In the genomic region with DNA sequence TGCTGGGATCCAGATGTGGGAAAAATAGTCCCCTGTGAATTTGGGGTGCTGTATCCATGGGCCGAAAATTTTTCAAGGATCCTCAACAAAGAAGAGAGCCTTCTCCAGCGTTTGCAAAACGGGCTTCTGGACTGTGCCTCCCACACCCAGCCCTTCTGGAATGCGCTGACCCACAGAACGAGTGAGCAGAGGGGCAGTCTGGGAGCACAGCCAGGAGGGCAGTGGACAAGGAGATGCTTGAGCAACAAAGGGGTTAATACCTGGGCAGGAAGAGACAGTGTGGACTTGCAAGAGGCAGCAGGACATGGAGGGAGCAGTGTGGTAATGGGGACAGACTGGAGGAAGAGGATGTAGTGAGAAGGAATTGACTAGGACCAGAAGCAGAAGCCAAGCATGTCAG, we compare ENCODE assay signal across 23 mouse cellular contexts. TPM values are rescaled to one million over a fixed set of nuclear protein-coding genes. Genes with fewer than 3 reads are reported as not detected.
DNase-seq lines count a peak whose midpoint lies in the region; ATAC-seq and TF ChIP-seq lines count a peak whose summit lies in the region.
"Had no signal": no experiment of that assay in that cellular context is flagged by ENCODE, and none has a peak within 500 bp of the region (broad histone marks: within the 10 kb centered on the region; RNA-seq: fewer than 3 reads in every experiment).

No protein-coding gene starts in this region.

- no peak overlapping the region for H3K4me2 ChIP-seq in kidney, embryonic 14.5 days (replicated peaks; ENCODE audit: low read depth, low read length)
- H3K4me2 ChIP-seq: embryonic facial prominence, embryonic 13.5 days; embryonic facial prominence, embryonic 15.5 days; forebrain, embryonic 12.5 days had no signal

- ATAC-seq in kidney, embryonic 14.5 days (ENCODE audit: low FRiP score, low TSS enrichment), result no peak
- ATAC-seq: forebrain, embryonic 14.5 days; forebrain, embryonic 16.5 days had no signal

- no peaks in the 10 kb centered on the region for H3K9me3 ChIP-seq in kidney, embryonic 14.5 days (ENCODE audit: control insufficient read depth, low read length)
- H3K9me3 ChIP-seq: embryonic facial prominence, embryonic 13.5 days; embryonic facial prominence, embryonic 15.5 days; forebrain, embryonic 10.5 days; forebrain, embryonic 12.5 days had no signal

- H3K36me3 ChIP-seq in kidney, embryonic 14.5 days (ENCODE audit: control insufficient read depth, insufficient read depth, low read length), result no peaks in the 10 kb centered on the region
- H3K36me3 ChIP-seq in kidney, adult 2 months (ENCODE audit: control insufficient read depth, insufficient read depth, low read length), result no peaks in the 10 kb centered on the region
- H3K36me3 ChIP-seq: embryonic facial prominence, embryonic 13.5 days; embryonic facial prominence, embryonic 15.5 days; forebrain, embryonic 10.5 days; forebrain, embryonic 12.5 days had no signal

- no peaks in the 10 kb centered on the region for H3K4me1 ChIP-seq in kidney, embryonic 14.5 days (ENCODE audit: control insufficient read depth, insufficient read depth, low read length)
- no peaks in the 10 kb centered on the region for H3K4me1 ChIP-seq in kidney, adult 2 months (ENCODE audit: control insufficient read depth, insufficient read depth, low read length)
- H3K4me1 ChIP-seq: embryonic facial prominence, embryonic 13.5 days; embryonic facial prominence, embryonic 15.5 days; forebrain, embryonic 10.5 days; forebrain, embryonic 12.5 days had no signal

- no peaks in the 10 kb centered on the region for H3K27me3 ChIP-seq in kidney, embryonic 14.5 days (ENCODE audit: control insufficient read depth, insufficient read depth, low read length)
- H3K27me3 ChIP-seq in kidney, adult 2 months (replicated peaks; ENCODE audit: control insufficient read depth, insufficient read depth, low read length), result no peaks in the 10 kb centered on the region; the same call in 1 of the 2 replicates
- H3K27me3 ChIP-seq: embryonic facial prominence, embryonic 13.5 days; embryonic facial prominence, embryonic 15.5 days; forebrain, embryonic 12.5 days had no signal

- DNase-seq in kidney, postnatal 10 days, result peak; percentile 46
- DNase-seq in kidney, postnatal 25 days, result peak; percentile 19 to 60
- no peak for DNase-seq in kidney, adult 2 months
- DNase-seq: adrenal gland, adult 2 months; adrenal gland, postnatal 10 days; adrenal gland, postnatal 25 days; cerebellum, adult 11 months; cerebellum, adult 18-20 months; cerebellum, adult 8-10 months; cerebellum, adult 9-11 months; cerebellum, postnatal 14 days; cerebellum, postnatal 36 days; embryo, embryonic 11 days had no signal

- no peak overlapping the region for H3K4me3 ChIP-seq in kidney, embryonic 14.5 days (ENCODE audit: low read length)
- no peak overlapping the region for H3K4me3 ChIP-seq in kidney, adult 2 months (ENCODE audit: insufficient read depth, low read depth, low read length)
- H3K4me3 ChIP-seq: embryonic facial prominence, embryonic 13.5 days; embryonic facial prominence, embryonic 15.5 days; erythroblast, embryonic 14.5 days; forebrain, embryonic 10.5 days; forebrain, embryonic 12.5 days had no signal

- 40% methylated on average over 5 of the region's 5 CpGs for WGBS in kidney, embryonic 14.5 days
- 43% methylated on average over 5 of the region's 5 CpGs for WGBS in kidney, adult 2 months

- no peak for TF ChIP-seq POLR2A in kidney, adult 2 months (IDR thresholded peaks at IDR 0.05; ENCODE audit: low read depth, low read length)

- no peak overlapping the region for H3K9ac ChIP-seq in kidney, embryonic 14.5 days (ENCODE audit: low read depth, low read length)
- H3K9ac ChIP-seq: embryonic facial prominence, embryonic 13.5 days; embryonic facial prominence, embryonic 15.5 days; forebrain, embryonic 12.5 days had no signal

- TF ChIP-seq CTCF in kidney, adult 2 months (conservative IDR thresholded peaks at IDR 0.05; ENCODE audit: insufficient read depth, insufficient read length, low read depth, low read length), result no peak

- no peak overlapping the region for H3K27ac ChIP-seq in kidney, embryonic 14.5 days (ENCODE audit: low read depth, low read length)
- H3K27ac ChIP-seq in kidney, adult 2 months (ENCODE audit: insufficient read depth, low read depth, low read length), result no peak overlapping the region
- H3K27ac ChIP-seq: embryonic facial prominence, embryonic 13.5 days; embryonic facial prominence, embryonic 15.5 days; forebrain, embryonic 10.5 days; forebrain, embryonic 12.5 days had no signal

RNA-seq across cellular contexts. Expression of gene H2-DMb1, which starts 2.7 kb away (rescaled TPM):
- 4.1 and 4.2 TPM in 2 replicates for polyA plus RNA-seq in kidney, embryonic 14.5 days (2014; fragmentation: Nextera tagmentation; extraction: Ambion mirVana)
- polyA plus RNA-seq in kidney, adult 2 months (2012; rRNA removed), result 72.3 and 80.5 TPM in 2 replicates
- polyA plus RNA-seq: C2C12; erythroblast, embryonic 14.5 days had no signal

RNA-seq across cellular contexts. Expression of gene H2-DMb2, which starts 12.4 kb away (rescaled TPM):
- polyA plus RNA-seq in kidney, embryonic 14.5 days (2014; fragmentation: Nextera tagmentation; extraction: Ambion mirVana), result 18.5 and 21.9 TPM in 2 replicates
- polyA plus RNA-seq in kidney, adult 2 months (2012; rRNA removed), result 3.2 and 15.6 TPM in 2 replicates
- polyA plus RNA-seq: C2C12; embryonic facial prominence, embryonic 11.5 days; erythroblast, embryonic 14.5 days; forebrain, embryonic 12.5 days had no signal

RNA-seq across cellular contexts. Expression of gene Tap1, which starts 31.8 kb away (rescaled TPM):
- 1.9 and 2.9 TPM in 2 replicates for polyA plus RNA-seq in kidney, embryonic 14.5 days (2014; fragmentation: Nextera tagmentation; extraction: Ambion mirVana)
- 14.5 and 19.4 TPM in 2 replicates for polyA plus RNA-seq in kidney, adult 2 months (2012; rRNA removed)

RNA-seq across cellular contexts. Expression of gene Psmb9, which starts 32.0 kb away (rescaled TPM):
- 2.1 and 3.4 TPM in 2 replicates for polyA plus RNA-seq in kidney, embryonic 14.5 days (2014; fragmentation: Nextera tagmentation; extraction: Ambion mirVana)
- 21.5 and 32.3 TPM in 2 replicates for polyA plus RNA-seq in kidney, adult 2 months (2012; rRNA removed)

RNA-seq across cellular contexts. Expression of gene Brd2, which starts 33.1 kb away (rescaled TPM):
- polyA plus RNA-seq in kidney, embryonic 14.5 days (2014; fragmentation: Nextera tagmentation; extraction: Ambion mirVana), result 153 and 178 TPM in 2 replicates
- 110 and 117 TPM in 2 replicates for polyA plus RNA-seq in kidney, adult 2 months (2012; rRNA removed)

Comparison
In these comparisons a context has a peak if more than half of its experiments do, and no peak if none do; other contexts are left out.
1. RNA of gene H2-DMb1, which starts 2.7 kb away (polyA plus RNA-seq): 72.3 to 80.5 TPM in kidney, adult 2 months; 4.1 to 4.2 TPM in kidney, embryonic 14.5 days; every median in the first group is over 10 times any median in the second.